Mouse (Mus musculus) kidney, adult 8-10 months (tissue): ENCODE results near the gene Zfp446.

ENCODE experiments used
- DNase-seq, 2 experiments: peaks; one replicate each; pipeline ENCODE4 v3.0.0; 2022

The Zfp446 gene

DNA sequence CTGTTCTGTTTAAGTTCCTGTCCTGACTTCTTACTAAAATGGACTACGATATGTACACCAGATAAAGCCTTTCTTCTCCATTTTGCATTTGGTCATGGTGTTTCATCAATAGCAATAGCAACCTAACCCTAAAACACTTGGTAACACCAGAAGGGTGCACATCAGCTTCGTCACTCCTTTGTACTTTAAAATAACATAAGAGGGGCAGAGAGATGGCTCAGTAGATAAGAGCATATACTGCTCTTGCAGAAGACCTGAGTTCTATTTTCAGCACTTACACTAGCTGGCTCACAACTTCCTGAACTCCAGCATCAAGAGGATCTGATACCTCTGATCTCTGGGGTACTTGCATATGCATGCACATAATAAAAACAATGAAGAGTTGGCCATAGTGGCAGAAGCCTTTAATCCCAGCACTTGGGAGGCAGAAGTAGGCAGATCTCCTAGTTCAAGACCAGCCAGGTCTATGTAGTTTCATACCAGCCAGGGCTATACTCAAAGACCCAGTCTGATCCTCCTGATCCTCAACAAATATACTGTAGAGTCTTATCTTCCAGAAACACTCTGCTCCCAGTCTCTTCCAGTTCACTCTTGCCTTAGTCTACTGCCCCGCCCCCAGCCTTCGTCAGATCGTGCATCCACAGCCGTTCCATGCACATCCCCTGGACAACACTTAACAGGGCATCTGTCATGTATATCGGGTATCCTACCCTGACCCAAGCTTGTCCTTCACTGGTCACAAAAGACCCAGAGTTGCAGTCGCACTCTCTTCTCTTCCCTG is 10.0 kb downstream of the Zfp446 start:
- no peak for DNase-seq

DNA sequence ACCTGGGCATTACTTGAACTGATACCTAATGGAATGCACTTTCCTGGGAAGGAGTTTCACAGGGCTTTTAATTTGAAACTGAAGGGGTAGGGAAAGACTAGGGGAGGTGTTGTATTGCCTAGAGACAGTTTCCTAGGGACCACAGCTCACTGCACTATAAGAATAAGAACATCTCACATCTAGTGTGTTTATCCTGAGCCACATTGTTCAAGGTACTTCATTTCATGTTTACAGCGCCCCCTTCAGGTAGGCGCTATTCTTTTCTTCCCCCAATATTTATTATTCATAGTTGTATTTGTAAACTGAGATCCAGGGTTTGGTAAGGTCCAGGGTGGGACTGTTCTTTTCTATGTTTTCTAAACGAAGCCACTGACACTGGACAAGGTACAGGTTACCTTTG is 14.6 kb downstream of the Zfp446 start:
- DNase-seq, result peak in 1 of 2 experiments; percentile 28

DNA sequence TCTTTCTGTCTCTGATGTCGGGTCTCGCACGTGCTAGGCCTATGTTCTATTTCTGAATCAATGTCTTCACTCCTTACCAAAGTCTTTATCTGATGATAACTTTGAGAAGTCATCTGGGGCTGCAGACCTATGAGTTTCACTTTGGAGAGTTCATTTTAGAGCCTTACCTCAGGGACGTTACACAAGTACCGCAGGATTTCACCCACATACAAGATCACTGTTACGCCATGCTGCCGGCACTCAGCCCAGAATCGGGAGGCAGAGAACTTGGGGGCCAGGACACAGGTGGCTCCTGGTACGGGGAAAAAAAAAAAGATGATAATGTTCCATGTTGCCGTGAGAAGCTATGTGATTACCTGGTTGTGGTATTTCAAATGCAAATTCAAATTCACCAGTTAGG is 15.5 kb downstream of the Zfp446 start:
- DNase-seq, result no peak

DNA sequence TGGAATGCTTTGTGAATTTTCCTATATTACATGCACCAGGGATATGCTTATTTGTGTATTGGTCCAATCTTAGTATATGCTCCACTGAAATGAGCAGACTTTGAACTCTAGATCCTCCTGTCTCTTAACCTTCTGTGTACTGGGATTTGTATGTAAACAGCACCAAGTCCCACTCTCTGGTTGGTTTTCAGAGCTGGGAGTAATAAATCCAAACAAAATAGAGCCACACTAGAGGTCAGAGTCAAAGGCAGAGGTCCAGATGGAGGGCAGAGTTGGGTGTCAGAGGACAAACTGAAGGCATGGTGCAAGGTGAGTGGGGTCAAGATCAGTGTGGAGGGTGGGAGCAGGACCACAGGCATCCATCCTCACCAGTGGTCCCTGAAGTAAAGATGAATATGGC is 18.2 kb downstream of the Zfp446 start:
- DNase-seq, result no peak

DNA sequence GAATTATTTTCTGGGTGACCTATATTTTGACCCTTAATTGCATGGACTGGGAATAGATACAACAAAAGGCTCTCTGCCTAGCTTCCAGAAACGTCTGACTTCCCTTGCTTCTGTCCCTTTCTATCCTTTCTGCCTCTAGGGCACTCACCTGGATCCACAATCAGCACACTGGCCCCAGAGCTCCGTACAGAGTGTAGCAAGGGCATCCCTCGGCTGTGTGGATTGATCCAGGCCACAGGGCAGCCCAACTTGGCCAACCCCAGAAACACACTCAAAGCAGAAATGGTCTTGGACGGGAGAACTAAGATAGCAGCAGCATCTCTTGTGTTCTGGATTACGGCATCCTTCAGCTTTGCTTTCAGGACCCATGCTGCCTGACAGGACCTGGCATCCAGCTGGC is 19.6 kb downstream of the Zfp446 start:
- DNase-seq, result no peak

DNA sequence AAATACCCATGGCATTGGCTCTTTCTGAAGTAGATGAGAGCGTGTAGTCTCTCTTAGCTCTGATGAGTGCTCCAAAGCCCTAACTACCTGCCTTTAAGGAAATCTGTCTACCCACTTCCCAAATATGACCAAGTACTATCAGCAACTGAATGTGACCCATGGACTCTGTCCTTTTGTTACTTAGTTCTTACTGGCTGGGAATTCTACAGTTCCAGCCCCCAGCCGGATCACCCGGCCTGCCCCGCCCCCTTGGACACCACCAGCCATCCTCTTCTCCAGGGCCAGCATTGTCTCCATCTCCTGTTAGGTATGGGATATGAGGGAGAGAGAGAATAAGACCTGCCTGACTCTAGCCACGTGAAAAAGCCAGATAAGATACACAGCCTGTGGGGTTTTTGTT is 20.4 kb downstream of the Zfp446 start, which contains the start of gene Slc27a5:
Gene Slc27a5 (minus strand): TSS at position 140 of the 400 bp plus-strand sequence.
- DNase-seq, result no peak

DNA sequence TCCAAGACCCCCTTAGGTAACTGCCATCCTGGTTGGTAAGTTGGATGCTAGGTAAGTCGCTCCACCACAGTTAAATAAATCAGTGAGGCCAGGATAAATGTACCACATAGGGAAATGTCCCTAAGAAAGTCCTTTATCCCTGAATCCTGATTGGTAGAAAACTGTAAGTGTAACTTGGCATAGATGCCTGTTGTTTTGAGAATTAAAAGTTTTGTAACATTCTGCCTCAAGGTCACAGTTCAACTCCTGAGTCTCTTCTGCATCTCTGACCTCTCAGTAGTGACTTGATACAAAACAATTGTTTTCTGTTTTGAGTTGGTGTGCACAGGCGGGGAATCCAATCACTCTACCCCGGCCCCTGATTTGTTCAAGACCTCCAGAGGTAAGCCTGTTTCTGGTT is 21.2 kb downstream of the Zfp446 start, which contains the start of gene Trim28:
Gene Trim28 (plus strand): TSS at position 264 of the 400 bp plus-strand sequence.
- no peak for DNase-seq

DNA sequence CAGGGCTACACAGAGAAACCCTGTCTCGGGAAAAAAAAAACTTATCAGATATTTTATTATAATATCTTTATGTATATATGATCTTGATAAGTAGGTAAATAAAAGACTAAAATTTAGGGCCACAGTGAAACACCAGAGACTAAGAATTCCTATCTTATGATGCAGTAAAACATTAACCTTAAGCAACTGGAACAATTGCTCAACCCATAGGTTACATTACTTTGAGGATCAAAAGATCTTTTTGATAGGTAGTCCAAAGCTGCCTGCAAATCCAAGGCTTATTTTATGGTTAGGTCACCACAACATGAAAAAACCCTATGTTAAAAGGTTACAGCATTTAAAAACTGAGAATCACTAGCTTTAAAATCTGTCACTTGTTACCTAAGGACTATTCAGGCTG is 23.9 kb downstream of the Zfp446 start:
- no peak for DNase-seq

DNA sequence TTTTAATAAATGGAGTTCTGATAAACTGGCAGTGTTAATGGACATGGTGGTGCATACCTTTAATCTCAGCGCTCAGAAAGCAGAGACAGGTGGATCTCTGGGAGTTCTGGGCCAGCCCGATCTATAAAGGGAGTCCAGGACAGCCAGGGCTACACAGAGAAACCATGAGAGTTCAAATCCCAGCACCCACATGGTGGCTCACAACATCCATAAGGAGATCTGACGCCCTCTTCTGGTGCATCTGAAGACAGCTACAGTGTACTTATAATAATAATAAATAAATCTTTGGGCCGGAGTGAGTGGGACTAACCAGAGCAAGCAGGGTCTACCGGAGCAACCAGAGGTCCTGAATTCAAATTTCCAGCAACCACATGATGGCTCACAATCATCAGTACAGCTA is 25.7 kb downstream of the Zfp446 start:
- DNase-seq, result no peak

DNA sequence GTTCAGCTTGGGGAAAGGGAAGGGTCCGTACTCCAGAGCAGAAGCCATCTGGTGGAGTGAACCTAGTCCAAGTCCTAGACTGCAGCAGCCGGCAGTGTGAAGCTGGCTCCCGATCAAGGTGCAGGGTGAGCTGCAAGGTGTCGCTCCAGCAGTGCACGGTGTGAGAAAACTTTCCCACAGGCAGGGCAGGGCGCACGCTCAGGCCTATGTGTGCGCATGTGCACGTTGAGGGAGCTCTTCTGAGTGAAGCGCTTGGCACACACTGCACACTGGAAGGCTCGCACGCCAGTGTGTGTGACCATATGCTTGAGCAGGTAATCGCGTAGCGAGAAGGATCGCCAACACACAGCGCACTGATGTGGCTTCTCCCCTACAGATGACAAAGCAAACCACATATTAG is 28.4 kb downstream of the Zfp446 start:
- no peak for DNase-seq

DNA sequence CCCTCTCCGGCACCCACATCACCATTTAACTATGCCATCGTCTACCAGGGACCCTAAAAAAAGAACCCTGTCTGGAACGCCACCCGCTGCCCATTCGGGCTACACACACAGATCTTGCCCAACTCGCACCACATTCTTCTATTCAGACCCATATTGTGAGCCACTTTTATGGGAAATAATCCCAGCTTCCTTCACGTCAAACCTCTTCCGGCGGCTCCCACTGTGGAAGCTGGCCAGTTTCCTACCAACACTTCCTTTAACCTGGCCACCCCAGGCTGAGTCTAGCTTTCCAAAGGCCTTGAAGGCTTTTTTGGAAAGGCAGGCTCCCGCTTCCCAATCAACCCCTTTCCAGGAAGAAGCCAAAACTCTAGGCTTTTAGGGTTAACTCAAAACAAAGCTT is 28.9 kb downstream of the Zfp446 start:
- DNase-seq, result no peak

DNA sequence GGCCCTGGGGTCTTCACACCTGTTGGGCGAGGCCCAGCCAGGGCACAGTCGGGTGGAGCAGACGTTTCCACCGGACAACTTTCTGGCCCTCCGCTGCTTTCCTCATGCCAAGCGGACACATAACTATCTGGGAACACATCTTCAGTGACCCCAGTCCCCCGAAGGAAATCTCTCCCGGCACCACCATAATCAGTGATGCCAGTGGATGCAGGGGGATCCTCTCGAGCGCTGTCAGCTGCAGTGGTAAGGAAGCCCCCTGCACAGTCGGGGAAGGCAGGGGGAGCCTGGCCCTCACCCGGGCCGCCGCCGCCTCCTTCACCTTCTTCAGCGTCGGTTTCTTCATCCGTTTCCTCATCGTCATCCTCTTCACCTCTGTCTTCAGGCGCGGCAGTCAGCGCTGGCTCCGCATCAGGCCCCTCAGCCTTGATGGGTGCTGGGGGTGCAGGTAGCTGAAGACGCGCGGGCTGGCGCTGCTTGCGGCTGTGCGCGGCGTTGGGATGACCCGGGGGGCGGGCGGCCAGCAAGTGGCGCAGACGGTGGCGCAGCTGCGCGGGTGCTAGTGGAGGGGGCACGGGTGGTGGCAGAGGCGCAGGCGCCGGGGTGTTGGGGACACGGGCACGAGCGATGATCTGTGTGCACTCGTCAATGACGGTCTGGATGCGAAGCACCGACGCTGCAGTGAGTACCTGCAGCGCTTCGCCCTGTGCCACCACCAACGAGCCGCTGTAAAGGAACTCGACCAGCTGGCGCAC is 29.9 kb downstream of the Zfp446 start:
- no peak for DNase-seq

DNA sequence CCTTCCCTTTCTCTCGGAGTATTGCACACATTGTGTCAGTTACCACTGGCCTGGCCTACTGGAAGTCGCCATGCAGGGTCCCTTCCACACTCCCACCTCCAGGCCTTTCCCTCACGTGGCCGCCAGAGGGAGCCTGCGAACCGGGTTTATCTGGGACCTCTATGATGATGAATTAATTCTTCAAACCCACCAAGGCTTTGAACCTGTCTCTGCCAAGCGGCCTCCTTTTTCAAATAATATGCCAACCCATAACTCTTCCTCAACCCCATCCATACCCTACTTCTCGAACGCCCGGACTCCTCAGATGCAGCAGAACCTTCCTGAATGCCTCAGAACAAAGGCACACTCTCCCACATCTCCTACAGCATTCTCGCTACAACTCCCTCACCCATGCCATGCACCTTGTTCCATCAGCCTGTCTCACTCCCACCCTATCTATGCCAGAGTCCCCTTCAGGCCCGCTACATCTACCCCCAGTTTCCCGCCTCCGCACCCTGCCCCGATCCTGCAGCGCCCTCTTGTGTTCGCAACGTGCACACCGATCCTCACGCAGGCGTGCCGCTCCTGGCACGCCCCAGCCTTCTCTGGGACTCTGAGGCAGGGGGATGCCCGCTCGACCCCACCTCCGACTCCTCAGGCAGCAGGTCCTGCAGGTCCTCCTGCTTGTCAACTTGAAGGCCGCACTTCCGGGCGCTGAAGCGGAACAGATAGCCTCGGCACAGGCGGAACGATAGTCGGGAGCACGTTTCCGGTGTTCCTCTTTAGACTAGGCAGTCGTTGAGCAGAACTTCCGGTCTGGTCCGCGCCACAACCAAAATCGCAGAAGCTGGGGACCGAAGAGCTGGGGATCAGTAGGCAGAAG is 31.7 kb downstream of the Zfp446 start:
- DNase-seq, result peak; percentile 94 to 95

DNA sequence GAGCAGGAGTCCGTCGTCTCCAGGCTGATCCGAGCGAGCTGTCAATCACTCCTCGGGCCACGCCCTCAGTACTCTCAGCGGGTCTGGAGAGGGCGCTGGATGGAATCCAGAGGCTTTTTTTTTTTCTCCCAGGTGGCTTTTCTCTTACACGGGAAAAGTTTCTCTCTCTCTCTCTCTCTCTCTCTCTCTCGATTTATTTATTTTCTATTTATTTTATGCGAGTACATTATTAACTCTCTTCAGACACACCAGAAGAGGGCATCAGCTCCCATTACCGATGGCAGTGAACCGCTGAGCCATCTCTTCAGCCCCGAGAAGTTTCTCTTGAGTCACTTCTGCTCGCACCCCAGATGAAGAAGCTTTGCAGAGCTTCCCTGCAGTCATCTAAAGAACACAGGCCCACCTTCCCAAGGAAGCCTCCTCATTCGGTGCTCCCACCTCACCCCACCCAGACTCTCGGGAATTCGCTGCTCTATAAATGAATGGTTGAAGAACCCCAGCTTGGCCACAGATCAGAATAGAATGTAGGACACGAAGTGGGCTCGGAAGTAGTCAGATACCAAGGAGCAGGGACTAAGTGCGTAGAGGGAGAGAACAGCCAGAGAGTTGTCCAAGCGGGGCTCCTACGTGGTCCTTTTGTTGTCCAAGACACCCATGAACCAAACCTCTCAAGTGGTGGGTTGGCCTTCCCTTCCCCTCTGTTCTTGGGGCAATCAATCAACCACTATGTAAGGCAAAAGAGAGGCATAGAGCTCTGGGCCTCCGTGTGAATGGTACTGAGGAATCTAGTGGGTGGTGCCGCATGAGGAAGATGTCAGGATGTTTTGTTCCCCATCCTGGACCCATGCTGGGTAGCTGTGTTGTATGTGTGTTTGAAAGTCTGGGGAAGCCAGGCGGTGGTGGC is 32.6 kb downstream of the Zfp446 start, which contains the start of gene Zbtb45:
Gene Zbtb45 (minus strand): TSS at position 30 of the 904 bp plus-strand sequence.
- no peak for DNase-seq

DNA sequence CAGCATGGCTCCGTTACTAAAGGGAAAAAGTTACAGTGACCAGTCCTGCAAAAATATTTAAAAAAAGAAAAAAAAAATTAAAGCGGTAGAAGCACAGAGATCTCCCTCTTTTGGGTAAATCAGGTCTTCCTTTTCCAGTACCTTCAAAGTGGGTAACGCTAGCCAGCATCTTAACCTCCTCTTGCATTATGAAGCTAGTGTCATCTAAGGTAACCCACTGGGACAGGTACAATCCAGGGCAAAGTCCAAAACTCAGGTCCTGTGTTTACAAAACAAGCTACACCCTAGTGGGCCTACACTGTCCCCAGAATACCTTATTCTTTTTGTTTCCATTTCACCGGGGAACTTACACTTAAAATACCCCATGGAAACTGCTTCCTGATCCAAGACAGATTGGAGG is 36.0 kb downstream of the Zfp446 start:
- no peak for DNase-seq

DNA sequence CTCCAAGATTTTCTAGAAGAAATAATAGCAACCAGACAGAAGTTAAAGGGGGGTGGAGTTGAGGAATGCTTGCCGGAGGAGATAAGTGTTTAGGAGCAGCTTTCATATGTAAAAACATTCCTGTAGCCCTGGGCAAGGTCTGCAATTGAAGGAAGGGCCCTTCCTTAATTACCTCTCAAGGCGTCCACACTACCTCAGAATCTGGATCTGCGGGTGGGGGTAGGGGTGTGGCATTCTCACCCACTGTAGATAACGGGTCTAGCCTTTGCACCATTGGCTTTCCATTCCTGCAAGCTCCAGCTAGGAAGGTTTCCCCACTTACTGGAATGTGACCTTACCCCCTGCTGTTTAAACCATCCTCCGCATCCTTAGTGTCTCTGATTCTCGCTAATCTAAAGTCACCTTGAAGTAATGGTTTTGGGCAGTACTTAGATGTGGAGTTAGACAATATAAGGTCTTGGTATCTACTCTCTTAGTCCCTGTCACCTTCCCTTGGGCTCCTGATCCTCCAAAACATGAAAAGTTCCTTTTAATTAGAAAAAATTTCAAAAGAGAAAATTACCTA is 36.7 kb downstream of the Zfp446 start:
- no peak for DNase-seq

DNA sequence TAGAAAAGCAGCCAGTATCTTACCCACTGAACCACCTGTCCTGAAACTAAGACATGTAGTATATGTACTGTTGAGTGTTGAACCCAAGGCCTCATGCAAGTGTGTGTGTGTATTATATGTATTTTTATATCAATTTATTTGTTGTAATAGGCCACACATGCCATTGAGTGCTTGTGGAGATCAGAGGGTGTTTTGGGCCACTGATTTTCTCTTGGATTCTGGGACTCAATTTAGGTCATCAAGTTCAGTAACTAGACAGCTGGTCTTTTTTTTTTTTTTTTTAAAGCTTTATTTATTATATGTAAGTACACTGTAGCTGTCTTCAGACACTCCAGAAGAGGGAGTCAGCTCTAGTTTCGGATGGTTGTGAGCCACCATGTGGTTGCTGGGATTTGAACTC is 37.6 kb downstream of the Zfp446 start:
- no peak for DNase-seq

DNA sequence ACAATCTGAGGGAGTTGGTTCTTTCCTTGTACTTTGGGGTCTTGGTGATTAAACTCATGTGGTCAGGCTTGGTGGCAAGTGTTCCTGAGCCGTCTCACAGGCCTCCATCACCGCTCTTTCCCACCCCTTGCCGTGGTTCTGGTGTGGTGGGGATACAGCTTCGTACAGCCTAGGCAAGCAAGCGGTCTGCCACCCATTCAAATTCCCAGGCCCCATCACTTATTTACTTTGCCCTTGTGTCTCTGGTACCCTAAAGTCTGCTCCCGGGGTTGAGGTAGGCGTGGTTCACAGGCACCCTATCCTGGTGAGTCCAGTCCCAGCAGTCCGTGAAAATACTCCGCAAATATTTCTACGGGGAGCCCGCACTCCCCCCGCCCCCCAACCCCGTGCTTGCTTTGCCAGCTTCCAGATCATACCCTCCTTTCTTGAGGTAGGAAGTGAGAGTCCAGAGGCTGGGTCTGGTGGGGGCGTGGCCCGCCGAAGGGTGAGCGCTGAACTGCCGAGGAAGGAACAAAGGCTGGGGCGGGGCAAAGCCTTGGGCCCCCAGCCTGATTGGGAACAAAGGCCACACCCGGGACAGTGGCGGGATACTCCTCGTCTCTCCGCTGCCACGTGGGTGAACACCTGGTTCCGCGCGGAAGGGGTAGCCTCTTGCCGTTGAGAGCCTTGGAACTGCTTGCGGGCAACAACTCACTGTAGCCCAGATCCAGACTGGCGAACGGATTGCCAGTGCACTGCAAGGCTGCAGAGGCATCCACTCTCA is 45.3 kb downstream of the Zfp446 start:
- peak; percentile 67 to 73 for DNase-seq

DNA sequence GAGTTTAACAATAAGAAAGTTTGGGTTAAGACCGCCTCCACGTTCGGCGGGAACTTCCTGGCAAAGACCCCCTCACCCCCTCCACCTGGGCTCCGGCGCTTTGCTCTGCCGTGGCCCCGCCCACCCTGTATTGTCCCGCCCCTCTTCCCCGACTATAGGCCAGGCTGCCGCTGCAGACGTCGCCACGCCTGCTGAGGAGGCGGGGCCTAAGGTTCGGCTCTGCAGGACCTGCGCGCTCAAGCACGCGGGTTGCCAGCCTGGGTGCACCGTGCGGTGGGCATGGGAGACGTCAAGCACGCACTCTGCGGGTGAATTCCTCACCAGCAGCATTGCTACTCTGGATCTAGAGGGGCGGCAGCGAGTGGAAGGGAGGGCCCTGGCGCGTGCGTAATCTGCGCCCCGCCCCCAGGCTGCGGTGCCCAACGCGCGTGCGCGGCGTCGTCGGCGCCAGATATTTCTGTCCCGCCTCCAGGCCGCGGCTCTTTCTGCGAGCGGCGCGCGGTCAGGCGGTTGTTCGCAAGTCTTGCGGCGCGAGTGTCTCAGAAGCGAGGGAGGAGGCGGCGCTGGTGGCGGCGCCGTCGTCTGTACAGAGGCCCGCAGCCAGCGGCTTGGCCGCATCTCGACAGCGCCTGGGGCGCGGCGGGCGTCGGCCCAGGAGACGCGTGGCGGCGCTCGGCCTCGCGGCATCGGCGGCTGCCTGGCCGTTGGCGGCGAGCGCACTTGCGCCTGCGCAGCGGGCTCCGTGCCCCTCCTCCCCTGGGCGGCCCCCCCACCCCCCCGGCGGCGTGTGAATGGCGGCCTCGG is 46.5 kb downstream of the Zfp446 start:
- DNase-seq, result peak; percentile 87 to 92

DNA sequence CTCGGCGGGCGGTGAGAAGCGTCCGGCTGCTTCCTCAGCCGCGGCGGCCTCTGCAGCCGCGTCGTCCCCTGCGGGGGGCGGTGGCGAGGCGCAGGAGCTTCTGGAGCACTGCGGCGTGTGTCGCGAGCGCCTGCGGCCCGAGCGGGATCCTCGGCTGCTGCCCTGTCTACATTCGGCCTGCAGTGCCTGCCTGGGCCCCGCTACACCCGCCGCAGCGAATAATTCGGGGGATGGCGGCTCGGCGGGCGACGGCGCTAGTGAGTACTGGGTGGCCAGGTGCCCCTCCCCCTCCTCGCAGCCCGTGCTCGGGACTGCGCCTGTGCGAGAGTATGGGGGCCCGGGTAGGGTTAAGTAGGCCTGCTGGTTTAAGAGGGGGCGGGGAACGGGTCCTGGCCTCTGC is 47.2 kb downstream of the Zfp446 start:
- peak; percentile 65 to 71 for DNase-seq
